Mouse (Mus musculus): Measurements from ENCODE around the gene Hoxb8. TPM values are rescaled to one million over a fixed set of nuclear protein-coding genes. Genes with fewer than 3 reads are reported as not detected.

Hoxb8 gene
- polyA plus RNA-seq, 1 experiment: not detected

DNA sequence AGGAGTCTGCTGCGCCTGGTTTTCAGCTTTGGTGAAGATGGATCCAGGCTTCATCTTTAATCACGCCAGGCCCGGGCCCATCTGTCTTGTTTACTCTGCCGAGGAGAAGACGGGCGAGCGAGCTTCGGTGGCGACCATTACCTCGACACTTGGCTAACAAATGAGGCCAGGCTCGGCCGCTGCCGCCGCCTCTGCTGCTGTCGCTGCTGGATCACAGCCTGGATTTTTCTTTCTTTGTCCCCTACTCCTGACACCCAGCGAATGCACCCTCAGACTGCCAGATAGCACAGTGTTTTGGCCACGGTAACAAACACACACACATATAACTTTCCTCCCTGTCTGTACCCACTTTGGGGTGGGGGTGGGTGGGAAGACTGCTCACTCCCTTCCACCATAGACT is 39.0 kb downstream of the Hoxb8 start:
- Histone ChIP-seq H3K4me3 (ENCODE audit: insufficient read depth, low read length) (no peak overlapping the region), H3K27ac (ENCODE audit: insufficient read depth, low read depth, low read length) (no peak overlapping the region), H3K4me1 (ENCODE audit: control insufficient read depth, insufficient read depth, low read length) (peaks cover 3% of the 10 kb centered on the region)
- TF ChIP-seq POLR2A (IDR thresholded peaks at IDR 0.05; ENCODE audit: borderline replicate concordance, low read depth, low read length): no peak
- no peak for TF ChIP-seq CTCF (IDR thresholded peaks at IDR 0.05; ENCODE audit: low read depth, low read length)

DNA sequence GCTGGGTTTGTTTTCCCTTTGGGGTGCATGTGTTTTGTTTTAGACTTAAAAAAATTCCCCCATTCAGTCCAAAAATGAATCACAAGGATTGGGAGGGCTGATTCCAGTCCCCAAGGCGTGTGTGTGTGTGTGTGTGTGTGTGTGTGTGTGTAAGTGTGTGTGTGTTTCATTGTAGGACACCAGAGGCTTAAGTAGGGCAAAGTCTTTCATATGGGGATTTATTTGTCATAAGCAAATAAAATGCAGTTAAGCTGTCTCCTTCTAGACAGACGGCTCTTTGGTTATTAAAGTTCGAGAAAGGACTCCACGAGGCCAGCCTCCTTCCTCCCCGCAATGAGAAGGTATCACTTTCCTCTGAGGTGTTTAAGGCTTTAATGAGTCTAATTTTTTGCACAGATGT is 40.1 kb downstream of the Hoxb8 start:
- Histone ChIP-seq H3K4me3 (ENCODE audit: insufficient read depth, low read length) (no peak overlapping the region), H3K27ac (ENCODE audit: insufficient read depth, low read depth, low read length) (no peak overlapping the region), H3K4me1 (ENCODE audit: control insufficient read depth, insufficient read depth, low read length) (peaks cover 3% of the 10 kb centered on the region)
- TF ChIP-seq POLR2A (IDR thresholded peaks at IDR 0.05; ENCODE audit: borderline replicate concordance, low read depth, low read length) (no peak), CTCF (IDR thresholded peaks at IDR 0.05; ENCODE audit: low read depth, low read length) (no peak)

DNA sequence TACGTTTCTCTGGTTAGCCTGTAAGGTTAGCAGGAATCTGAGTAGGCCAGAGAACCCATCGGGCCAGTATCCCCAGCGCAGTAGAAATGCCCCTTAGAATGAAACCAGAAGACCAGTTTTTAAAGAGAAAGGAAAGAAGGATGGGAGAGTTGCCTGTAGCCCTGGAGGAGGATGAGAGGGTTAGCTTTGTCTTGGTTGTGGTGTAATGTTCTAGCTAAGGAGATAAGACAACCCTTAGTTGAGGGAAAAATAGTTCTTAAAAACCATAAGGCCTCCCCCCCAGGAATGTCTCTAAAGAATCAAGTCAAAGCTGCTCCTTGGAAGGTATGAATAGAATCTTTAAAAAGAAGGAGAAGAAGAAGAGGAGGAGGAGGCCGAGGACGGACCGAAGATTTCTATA is 41.0 kb downstream of the Hoxb8 start:
- no peak for TF ChIP-seq POLR2A (IDR thresholded peaks at IDR 0.05; ENCODE audit: borderline replicate concordance, low read depth, low read length)
- no peak for TF ChIP-seq CTCF (IDR thresholded peaks at IDR 0.05; ENCODE audit: low read depth, low read length)
- Histone ChIP-seq H3K27ac (ENCODE audit: insufficient read depth, low read depth, low read length) (no peak overlapping the region), H3K4me1 (ENCODE audit: control insufficient read depth, insufficient read depth, low read length) (peaks cover 3% of the 10 kb centered on the region), H3K4me3 (ENCODE audit: insufficient read depth, low read length) (no peak overlapping the region)

DNA sequence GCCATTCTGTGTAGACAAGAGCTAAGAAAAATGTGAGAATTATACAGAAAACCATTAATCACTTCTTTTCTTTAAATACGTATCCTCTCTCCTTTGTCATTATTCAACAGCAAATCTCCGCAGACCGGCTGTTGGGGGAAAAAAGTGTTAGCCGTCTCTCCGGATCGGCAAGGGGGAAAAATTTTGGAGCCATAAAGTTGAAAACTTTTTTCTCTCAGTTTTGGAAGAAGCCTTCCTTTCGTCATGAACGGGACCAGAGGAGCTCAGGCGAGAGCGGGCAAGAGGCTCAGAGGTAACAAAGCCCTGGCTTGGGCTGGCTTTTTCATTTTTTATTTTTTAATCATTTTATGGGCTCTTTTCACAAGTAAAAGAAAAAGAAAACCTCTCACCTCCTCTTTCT is 41.4 kb downstream of the Hoxb8 start, which contains the start of gene Hoxb3:
Gene Hoxb3 (plus strand): TSS at position 173 of the 400 bp plus-strand sequence.
- H3K4me1 ChIP-seq (ENCODE audit: control insufficient read depth, insufficient read depth, low read length): peaks cover 3% of the 10 kb centered on the region
- TF ChIP-seq POLR2A (IDR thresholded peaks at IDR 0.05; ENCODE audit: borderline replicate concordance, low read depth, low read length) (no peak), CTCF (IDR thresholded peaks at IDR 0.05; ENCODE audit: low read depth, low read length) (no peak)
- H3K27ac ChIP-seq (ENCODE audit: insufficient read depth, low read depth, low read length): no peak within 1 kb of the TSS
- no peak within 1 kb of the TSS for H3K4me3 ChIP-seq (ENCODE audit: insufficient read depth, low read length)

DNA sequence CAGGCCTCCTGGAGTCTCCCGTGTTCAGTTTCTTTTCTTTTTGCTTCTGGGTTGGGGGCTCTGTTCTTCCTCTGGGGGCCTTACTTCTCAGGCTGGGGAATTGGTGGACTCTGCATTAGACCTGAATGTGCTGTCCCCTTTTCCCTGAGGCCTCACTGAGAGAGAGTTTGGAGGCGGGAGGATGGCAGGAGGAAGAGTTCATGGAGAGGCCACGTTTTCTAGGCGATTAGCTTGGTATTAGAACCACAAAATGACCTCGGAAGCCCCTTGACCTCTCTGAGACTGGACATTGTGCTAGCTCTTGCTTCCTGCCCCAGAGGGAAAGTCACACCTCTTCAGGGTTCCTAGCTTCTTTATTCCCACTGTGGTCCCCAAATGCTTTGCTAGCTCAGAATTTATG is 42.4 kb downstream of the Hoxb8 start:
- no peak for TF ChIP-seq CTCF (IDR thresholded peaks at IDR 0.05; ENCODE audit: low read depth, low read length)
- no peak for TF ChIP-seq POLR2A (IDR thresholded peaks at IDR 0.05; ENCODE audit: borderline replicate concordance, low read depth, low read length)
- Histone ChIP-seq H3K4me3 (ENCODE audit: insufficient read depth, low read length) (no peak overlapping the region), H3K4me1 (ENCODE audit: control insufficient read depth, insufficient read depth, low read length) (peaks cover 3% of the 10 kb centered on the region), H3K27ac (ENCODE audit: insufficient read depth, low read depth, low read length) (no peak overlapping the region)

DNA sequence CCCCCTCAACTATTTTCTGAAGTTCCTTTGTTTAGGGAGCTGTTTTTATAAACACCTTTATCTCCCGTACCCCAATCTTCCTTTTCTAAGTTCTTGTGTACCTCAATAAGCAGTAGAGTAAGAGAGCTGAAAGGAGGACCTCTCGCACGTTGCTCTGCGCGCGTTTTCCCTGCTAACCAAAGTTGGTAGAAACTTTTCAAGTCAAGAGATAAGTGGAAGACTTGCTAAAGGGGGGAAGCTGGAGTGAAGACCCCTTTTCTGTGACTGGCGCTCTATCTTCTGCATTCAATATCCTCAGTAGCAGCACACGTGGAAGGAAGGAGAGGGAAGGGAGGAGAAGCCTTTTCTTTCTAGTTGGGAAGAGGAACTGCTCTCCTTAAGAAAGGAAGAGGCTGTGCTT is 43.3 kb downstream of the Hoxb8 start:
- H3K27ac ChIP-seq (ENCODE audit: insufficient read depth, low read depth, low read length): no peak overlapping the region
- no peak overlapping the region for H3K4me3 ChIP-seq (ENCODE audit: insufficient read depth, low read length)
- TF ChIP-seq CTCF (IDR thresholded peaks at IDR 0.05; ENCODE audit: low read depth, low read length): no peak
- TF ChIP-seq POLR2A (IDR thresholded peaks at IDR 0.05; ENCODE audit: borderline replicate concordance, low read depth, low read length): no peak
- no peaks in the 10 kb centered on the region for H3K4me1 ChIP-seq (ENCODE audit: control insufficient read depth, insufficient read depth, low read length)

DNA sequence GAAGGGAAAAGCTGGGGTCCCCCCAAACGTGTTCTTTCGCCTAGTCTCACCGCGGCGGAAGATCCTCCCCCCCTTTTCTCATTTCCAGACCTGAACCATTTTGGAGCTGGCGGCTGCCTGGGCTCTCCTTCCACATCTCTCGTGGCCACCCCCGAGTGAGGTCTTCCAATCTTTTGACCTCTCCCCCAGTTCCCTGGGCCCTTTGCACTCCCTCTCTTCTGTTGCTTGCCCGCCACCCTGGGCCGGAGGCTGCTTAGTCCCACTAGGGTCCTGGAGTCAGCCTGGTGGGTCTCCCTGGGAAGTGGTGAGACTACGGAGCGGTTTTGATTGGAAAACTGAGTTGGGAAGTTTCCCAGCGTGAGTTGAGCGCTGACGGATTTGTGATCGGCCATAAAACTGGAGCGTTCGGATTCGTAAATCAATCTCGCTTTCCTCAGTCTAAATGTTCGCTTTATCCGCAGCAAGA is 44.1 kb downstream of the Hoxb8 start:
- no peak overlapping the region for H3K27ac ChIP-seq (ENCODE audit: insufficient read depth, low read depth, low read length)
- TF ChIP-seq CTCF (IDR thresholded peaks at IDR 0.05; ENCODE audit: low read depth, low read length): no peak
- no peak for TF ChIP-seq POLR2A (IDR thresholded peaks at IDR 0.05; ENCODE audit: borderline replicate concordance, low read depth, low read length)
- H3K4me1 ChIP-seq (ENCODE audit: control insufficient read depth, insufficient read depth, low read length): no peaks in the 10 kb centered on the region
- H3K4me3 ChIP-seq (ENCODE audit: insufficient read depth, low read length): no peak overlapping the region

DNA sequence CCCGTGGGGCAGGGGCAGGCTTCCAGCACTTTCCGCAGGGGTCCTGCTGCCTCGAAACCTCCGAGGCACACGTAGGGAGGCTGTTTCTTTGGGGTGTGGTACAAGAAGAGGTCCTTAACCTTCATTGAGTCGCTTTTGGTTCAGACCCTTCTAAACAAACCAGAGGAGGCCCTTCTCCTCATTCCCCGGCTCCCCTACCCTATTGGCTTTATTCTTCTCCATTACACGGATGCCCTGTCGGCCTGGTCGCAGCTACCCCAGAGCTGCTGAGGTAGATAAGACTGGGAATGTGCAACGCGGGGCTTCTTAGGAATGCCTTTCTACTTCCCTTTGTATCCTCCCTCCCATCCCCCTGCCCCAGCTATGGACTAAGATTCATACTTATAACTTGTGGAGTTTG is 45.0 kb downstream of the Hoxb8 start:
- Histone ChIP-seq H3K4me1 (ENCODE audit: control insufficient read depth, insufficient read depth, low read length) (no peaks in the 10 kb centered on the region), H3K4me3 (ENCODE audit: insufficient read depth, low read length) (no peak overlapping the region), H3K27ac (ENCODE audit: insufficient read depth, low read depth, low read length) (no peak overlapping the region)
- TF ChIP-seq POLR2A (IDR thresholded peaks at IDR 0.05; ENCODE audit: borderline replicate concordance, low read depth, low read length) (no peak), CTCF (IDR thresholded peaks at IDR 0.05; ENCODE audit: low read depth, low read length) (no peak)

DNA sequence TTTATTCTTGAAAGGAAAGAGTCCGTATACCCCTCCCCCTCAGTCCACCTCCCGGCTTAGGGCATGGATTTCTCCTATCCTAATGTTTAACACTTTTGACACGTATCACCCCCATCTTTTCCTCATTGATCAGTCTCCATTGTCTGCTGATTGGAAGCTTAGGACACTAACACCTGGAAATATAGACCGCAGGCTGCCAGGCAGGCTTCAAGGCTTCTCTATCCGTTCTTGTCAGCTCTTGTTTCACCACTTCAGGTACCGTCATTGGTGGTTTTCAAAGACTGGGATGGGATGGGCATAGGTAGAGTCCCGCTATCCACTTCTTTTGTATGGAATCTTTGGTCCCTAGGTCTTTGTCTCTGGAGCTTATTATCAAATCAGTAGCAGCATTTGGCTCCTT is 45.4 kb downstream of the Hoxb8 start:
- Histone ChIP-seq H3K4me3 (ENCODE audit: insufficient read depth, low read length) (no peak overlapping the region), H3K4me1 (ENCODE audit: control insufficient read depth, insufficient read depth, low read length) (no peaks in the 10 kb centered on the region)

DNA sequence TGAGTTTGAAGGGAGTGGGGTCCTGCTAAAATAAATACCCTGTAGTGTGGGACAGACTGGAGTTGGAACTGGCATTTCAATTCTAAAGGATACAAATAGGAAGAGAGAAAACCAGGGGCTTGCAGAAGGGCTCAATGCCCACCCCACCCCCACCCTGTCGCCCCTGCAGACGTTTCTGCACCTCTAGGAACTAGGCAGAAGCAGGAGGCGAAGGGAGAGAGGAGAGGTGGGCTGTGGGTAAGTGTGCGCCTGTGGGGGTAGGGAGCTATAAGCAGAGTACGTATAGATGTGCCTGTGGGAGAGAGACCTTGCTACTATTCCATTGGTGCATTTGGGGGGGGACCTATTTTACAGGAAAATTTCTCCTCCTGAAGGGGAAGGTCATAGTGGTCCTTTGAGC is 46.0 kb downstream of the Hoxb8 start:
- Histone ChIP-seq H3K4me3 (ENCODE audit: insufficient read depth, low read length) (no peak overlapping the region), H3K4me1 (ENCODE audit: control insufficient read depth, insufficient read depth, low read length) (no peaks in the 10 kb centered on the region), H3K27ac (ENCODE audit: insufficient read depth, low read depth, low read length) (no peak overlapping the region)
- TF ChIP-seq POLR2A (IDR thresholded peaks at IDR 0.05; ENCODE audit: borderline replicate concordance, low read depth, low read length) (no peak), CTCF (IDR thresholded peaks at IDR 0.05; ENCODE audit: low read depth, low read length) (no peak)

More for the DNA sequence above, 45.4 kb downstream of the Hoxb8 start:
- no peak overlapping the region for H3K27ac ChIP-seq (ENCODE audit: insufficient read depth, low read depth, low read length)
- TF ChIP-seq POLR2A (IDR thresholded peaks at IDR 0.05; ENCODE audit: borderline replicate concordance, low read depth, low read length): no peak
- no peak for TF ChIP-seq CTCF (IDR thresholded peaks at IDR 0.05; ENCODE audit: low read depth, low read length)

DNA sequence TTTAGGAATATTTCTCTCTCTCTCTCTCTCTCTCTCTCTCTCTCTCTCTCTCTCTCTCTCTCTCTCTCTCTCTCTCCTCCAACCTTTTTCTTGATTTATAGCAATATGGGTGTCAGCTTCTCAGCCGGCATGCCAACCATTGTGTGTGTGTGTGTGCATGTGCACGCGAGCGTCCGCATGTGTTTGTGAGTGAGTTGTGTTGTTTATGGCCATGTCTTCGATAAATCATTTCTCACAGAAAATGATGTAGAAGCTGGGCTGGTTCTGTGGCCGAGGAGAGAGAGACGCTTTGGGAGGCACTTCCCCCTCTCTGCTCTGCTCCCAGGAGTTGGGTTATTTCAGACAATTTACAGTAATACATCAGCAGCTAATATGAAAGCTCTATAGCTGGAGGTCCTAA is 46.9 kb downstream of the Hoxb8 start:
- no peak overlapping the region for H3K27ac ChIP-seq (ENCODE audit: insufficient read depth, low read depth, low read length)
- TF ChIP-seq POLR2A (IDR thresholded peaks at IDR 0.05; ENCODE audit: borderline replicate concordance, low read depth, low read length): no peak
- TF ChIP-seq CTCF (IDR thresholded peaks at IDR 0.05; ENCODE audit: low read depth, low read length): no peak
- H3K4me3 ChIP-seq (ENCODE audit: insufficient read depth, low read length): no peak overlapping the region
- no peaks in the 10 kb centered on the region for H3K4me1 ChIP-seq (ENCODE audit: control insufficient read depth, insufficient read depth, low read length)
